Mouse (Mus musculus) hindbrain, embryonic 10.5 days (tissue): ENCODE data around the gene Pomp. TPM values are rescaled to one million over a fixed set of nuclear protein-coding genes. Genes with fewer than 3 reads are reported as not detected.
"Not testable (repeated sequence)": the region's sequence is repeated elsewhere in the genome, so short reads cannot be mapped to it uniquely, and the experiment has no call there.

Experiments
- DNase-seq: peaks from one replicate; pipeline ENCODE4 v3.0.0-alpha.2; 2017; ENCODE audit warnings: low spot score
- H3K27ac ChIP-seq: fragments of 300-500 bp; sonication (generic); 2 replicates; pipeline ENCODE4 v1.5.1; 2016; ENCODE audit warnings: mild to moderate bottlenecking, moderate library complexity
- H3K27me3 ChIP-seq: fragments of 300-500 bp; sonication (generic); 2 replicates; pipeline ENCODE4 v1.6.1; 2016; ENCODE audit warnings: mild to moderate bottlenecking; ENCODE audit not compliant: poor library complexity, insufficient read depth, severe bottlenecking
- H3K36me3 ChIP-seq: fragments of 300-500 bp; sonication (generic); 2 replicates; pipeline ENCODE4 v1.6.1; 2016; ENCODE audit warnings: mild to moderate bottlenecking, moderate library complexity
- H3K4me1 ChIP-seq: fragments of 300-500 bp; sonication (generic); replicated peaks from 2 replicates; pipeline ENCODE4 v1.6.1; 2016; ENCODE audit warnings: mild to moderate bottlenecking
- H3K4me3 ChIP-seq: fragments of 300-500 bp; sonication (generic); 2 replicates; pipeline ENCODE4 v1.5.1; 2016; ENCODE audit warnings: mild to moderate bottlenecking, moderate library complexity
- H3K9me3 ChIP-seq: fragments of 300-500 bp; sonication (generic); 2 replicates; pipeline ENCODE4 v1.6.1; 2016; ENCODE audit warnings: mild to moderate bottlenecking, moderate library complexity
- WGBS: fragments of 180-500 bp; shearing (Covaris S2); methylation state at CpG from one replicate; pipeline ENCODE4 v1.1.7; 2016; 5-methylcytosine and 5-hydroxymethylcytosine counted together
- polyA plus RNA-seq: library from polyadenylated mRNA; unstranded; fragments of >200 nt; fragmentation: Nextera tagmentation; extraction: Ambion mirVana; gene quantifications from 2 replicates; pipeline ENCODE4 v1.2.1, GENCODE M21; 2016

The Pomp gene
- polyA plus RNA-seq, 1 experiment from 2014 or later: 521 TPM

- peak; percentile 14 for DNase-seq
- Histone ChIP-seq H3K27me3 (peaks cover 33% of the 10 kb centered on the region), H3K4me3 (peak overlapping the region; percentile 68), H3K36me3 (no peaks in the 10 kb centered on the region), H3K9me3 (no peaks in the 10 kb centered on the region), H3K4me1 (peaks cover 25% of the 10 kb centered on the region), H3K27ac (no peak overlapping the region)
- WGBS: 24% methylated on average over 16 of the region's 16 CpGs
Measured at GRCm38 (mm10) chr5:147895436-147896198, 35.4 kb downstream of the Pomp start.

DNA sequence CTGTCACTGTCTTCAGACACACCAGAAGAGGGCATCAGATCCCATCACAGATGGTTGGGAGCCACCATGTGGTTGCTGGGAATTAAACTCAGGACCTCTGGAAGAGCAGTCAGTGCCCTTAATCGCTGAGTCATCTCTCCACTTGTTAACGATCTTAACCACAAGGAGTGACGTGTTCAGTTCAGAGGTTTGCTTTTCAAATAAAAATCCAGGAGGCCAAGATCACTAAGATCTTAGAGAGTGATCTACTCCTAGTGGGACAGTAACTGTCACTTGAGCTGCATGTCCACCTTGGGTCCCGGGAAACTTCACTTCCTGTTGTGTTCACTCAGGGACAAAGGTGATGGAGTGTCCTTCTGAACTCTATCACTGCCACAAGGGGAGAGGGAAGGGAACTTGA is 36.2 kb downstream of the Pomp start:
- H3K27me3 ChIP-seq: peaks cover 33% of the 10 kb centered on the region
- H3K36me3 ChIP-seq, DNase-seq, H3K27ac ChIP-seq, H3K9me3 ChIP-seq, H3K4me3 ChIP-seq: not testable (repeated sequence)
- H3K4me1 ChIP-seq: peaks cover 25% of the 10 kb centered on the region
- WGBS: 89% methylated on average over 4 of the region's 4 CpGs

DNA sequence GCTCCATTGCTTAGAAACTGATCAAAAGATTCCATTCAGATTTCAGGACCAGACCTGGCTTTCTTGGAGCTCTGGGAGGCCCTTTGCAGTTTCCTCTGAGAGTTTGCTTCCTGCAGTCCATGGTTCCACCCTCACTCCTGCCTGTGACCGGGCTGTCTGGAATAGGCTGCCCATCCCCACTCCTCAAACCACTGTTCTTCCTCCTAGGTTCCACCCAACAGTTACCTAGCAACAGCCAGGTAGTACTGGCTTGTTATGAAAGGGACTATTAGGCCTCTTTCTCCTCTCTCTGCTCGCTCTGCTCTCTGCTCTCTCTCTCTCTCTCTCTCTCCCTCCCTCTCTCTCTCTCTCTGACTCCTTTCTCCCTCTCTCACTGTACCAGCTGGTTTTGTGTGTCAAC is 38.0 kb downstream of the Pomp start:
- 67% methylated on average over 2 of the region's 2 CpGs for WGBS
- H3K27ac ChIP-seq: no peak overlapping the region

DNA sequence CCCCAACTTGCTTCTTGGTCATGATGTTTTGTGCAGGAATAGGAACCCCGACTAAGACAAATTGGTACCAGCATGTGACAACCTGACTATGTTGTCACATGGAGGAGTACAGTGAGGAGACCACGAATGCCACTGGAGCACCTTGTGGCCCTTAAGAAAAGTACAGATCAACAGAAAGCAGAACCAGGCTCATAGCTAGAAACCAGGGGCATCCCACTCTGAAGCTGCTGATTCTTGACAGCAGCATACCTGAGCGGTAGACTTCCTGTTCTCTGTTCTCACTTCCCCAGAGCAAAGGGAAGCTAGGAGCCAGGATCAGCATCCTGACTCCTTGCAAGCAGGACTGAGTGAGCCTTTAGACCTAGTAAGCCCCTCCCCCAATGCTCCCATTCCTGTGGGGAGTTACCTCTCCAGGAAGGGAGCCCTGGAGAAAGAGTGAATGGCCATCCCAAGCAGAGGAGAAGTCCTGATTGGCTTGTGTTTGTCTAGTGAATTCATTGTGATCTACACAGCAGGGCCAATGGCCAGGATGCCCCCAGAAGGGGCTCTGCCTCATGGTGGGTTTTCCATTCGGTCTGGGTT is 38.8 kb downstream of the Pomp start:
- Histone ChIP-seq H3K36me3 (no peaks in the 10 kb centered on the region), H3K4me1 (peaks cover 10% of the 10 kb centered on the region), H3K4me3 (no peak overlapping the region), H3K27ac (no peak overlapping the region), H3K27me3 (peaks cover 9% of the 10 kb centered on the region), H3K9me3 (no peaks in the 10 kb centered on the region)
- 59% methylated on average over 4 of the region's 4 CpGs for WGBS
- DNase-seq: no peak

More for the DNA sequence above, 38.0 kb downstream of the Pomp start:
- no peak overlapping the region for H3K4me3 ChIP-seq
- no peak for DNase-seq
- no peaks in the 10 kb centered on the region for H3K36me3 ChIP-seq
- peaks cover 18% of the 10 kb centered on the region for H3K4me1 ChIP-seq
- no peaks in the 10 kb centered on the region for H3K9me3 ChIP-seq
- peaks cover 15% of the 10 kb centered on the region for H3K27me3 ChIP-seq

DNA sequence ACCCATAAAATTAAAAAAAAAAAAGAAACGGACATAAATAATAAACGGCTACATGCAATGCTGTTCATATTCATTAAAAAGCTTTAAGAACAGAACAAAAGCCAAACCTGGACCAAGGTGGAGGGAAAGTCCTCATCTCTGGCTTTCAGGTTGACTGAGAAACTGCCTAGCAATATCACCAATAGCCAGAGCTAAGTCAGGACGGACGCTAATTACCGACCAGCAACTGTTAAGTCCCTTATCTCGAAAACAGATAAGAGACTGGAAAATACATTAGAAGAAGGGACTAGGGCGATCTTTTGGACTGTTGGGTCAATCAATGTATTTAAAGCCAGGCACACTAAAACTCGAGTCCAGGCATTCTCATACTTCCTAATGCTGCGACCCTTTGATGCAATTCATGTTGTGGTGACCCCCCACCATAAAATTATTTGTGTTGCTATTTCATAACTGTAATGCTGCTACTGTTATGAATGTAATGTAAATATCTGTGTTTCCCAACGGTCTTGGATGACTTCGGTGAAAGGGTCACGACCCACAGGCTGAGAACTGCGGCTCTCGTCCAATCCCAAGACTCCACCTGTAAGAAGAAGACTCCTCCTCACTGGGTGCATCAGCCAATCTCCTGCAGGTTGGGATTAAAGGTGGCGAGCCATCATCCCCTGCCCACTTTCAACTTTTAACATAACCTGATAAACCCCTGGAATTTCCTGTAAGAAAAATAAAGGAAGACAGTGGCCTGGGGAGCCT is 41.9 kb downstream of the Pomp start:
- Histone ChIP-seq H3K4me3 (no peak overlapping the region), H3K9me3 (no peaks in the 10 kb centered on the region), H3K36me3 (no peaks in the 10 kb centered on the region), H3K4me1 (no peaks in the 10 kb centered on the region), H3K27ac (no peak overlapping the region), H3K27me3 (no peaks in the 10 kb centered on the region)
- no peak for DNase-seq
- 87% methylated on average over 15 of the region's 15 CpGs for WGBS

DNA sequence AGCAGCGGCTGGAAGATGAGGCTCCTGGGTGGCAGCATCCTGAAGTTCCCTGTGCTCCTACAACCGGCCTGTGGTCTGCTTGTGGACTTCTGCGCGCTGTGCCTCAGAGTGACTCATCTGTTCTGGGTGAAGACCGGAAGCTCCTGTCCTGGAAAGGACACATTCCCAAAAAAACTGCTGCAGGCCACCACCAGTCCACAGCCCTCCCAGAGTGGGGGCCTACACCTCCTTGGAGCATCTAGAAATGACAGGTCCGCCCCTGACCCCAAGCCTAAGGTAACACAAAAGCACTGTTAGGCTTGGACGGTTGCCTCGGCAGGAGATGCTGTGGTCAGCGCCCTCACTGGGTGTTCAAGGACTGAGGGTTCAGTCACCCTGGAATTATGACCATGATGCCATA is 42.9 kb downstream of the Pomp start:
- H3K36me3 ChIP-seq: no peaks in the 10 kb centered on the region
- H3K4me3 ChIP-seq: no peak overlapping the region
- DNase-seq: no peak
- H3K9me3 ChIP-seq: no peaks in the 10 kb centered on the region
- H3K27ac ChIP-seq: no peak overlapping the region
- no peaks in the 10 kb centered on the region for H3K4me1 ChIP-seq
- WGBS: 85% methylated on average over 9 of the region's 9 CpGs
- H3K27me3 ChIP-seq: no peaks in the 10 kb centered on the region

DNA sequence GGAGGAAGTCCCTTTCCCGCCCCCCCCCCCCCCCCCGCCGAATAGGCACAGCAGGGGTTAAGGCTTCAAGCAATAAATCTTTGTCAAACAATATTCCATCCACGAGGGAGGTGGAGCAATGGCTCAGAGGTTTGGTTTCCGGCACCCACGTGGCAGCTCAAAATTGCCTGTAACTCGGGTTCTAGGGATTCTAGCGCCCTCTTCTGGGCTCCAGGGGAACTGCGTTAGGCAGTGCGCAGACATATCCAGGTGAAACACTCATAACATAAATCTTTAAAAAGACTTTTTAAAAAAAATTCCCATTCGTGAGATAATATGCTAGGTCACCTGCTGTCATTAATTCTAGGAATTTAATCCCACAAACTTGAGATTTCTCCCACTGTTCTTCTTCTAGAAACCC is 46.9 kb downstream of the Pomp start:
- no peaks in the 10 kb centered on the region for H3K36me3 ChIP-seq
- no peaks in the 10 kb centered on the region for H3K9me3 ChIP-seq
- WGBS: 66% methylated on average over 11 of the region's 11 CpGs
- no peak overlapping the region for H3K27ac ChIP-seq
- H3K4me1 ChIP-seq: no peaks in the 10 kb centered on the region
- no peak overlapping the region for H3K4me3 ChIP-seq
- H3K27me3 ChIP-seq: no peaks in the 10 kb centered on the region
- DNase-seq: no peak

DNA sequence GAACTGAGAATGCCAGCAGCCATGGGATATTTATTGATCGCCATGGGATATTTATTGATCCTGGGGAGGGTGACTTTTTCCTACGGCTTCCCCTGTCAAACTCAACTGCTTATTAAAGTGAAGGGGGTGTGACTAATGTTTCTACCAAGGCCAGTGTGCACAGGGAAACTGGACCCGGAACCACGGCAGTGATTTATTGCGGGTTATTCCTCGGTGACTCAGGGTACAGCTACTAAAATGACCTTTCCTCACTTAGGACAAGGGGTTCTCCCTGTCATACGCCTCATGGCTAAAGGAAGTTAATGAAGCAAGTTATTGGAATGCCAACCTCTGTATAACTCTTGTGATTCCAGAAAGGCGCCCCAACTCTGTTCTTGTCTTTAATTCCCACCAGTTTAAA is 47.6 kb downstream of the Pomp start:
- Histone ChIP-seq H3K27me3 (no peaks in the 10 kb centered on the region), H3K9me3 (no peaks in the 10 kb centered on the region), H3K36me3 (no peaks in the 10 kb centered on the region), H3K4me3 (no peak overlapping the region), H3K27ac (no peak overlapping the region), H3K4me1 (no peaks in the 10 kb centered on the region)
- WGBS: 91% methylated on average over 8 of the region's 8 CpGs
- no peak for DNase-seq

GRCm38 (mm10) chr5:147910807-147911509 is 50.7 kb downstream of the Pomp start:
- no peak for DNase-seq
- H3K36me3 ChIP-seq: no peaks in the 10 kb centered on the region
- WGBS: 88% methylated on average over 12 of the region's 12 CpGs
- H3K4me1 ChIP-seq: peaks cover 11% of the 10 kb centered on the region
- H3K4me3 ChIP-seq: no peak overlapping the region
- no peaks in the 10 kb centered on the region for H3K9me3 ChIP-seq
- H3K27ac ChIP-seq: no peak overlapping the region
- H3K27me3 ChIP-seq: peaks cover 3% of the 10 kb centered on the region; the same call in 1 of the 2 replicates

DNA sequence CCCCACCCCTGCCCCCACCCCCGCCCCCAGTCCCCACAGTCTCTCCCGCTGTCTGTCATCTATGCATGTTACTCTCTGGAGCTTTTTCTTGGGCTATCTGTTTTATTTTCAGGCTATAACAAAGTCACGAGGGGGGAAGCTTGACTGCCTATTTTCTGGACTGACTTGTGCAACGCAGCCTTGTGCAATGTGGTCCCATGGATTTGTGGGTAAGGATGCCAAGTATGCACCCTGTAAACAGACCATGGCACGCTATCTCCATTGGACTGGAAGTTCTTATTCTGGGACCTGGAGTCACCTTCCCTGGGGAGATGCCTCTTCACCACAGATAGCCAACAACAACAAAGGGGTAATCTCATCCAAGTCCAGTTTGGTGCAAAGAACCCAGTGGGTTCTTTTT is 51.5 kb downstream of the Pomp start:
- 90% methylated on average over 5 of the region's 5 CpGs for WGBS
- H3K4me1 ChIP-seq: peaks cover 11% of the 10 kb centered on the region

GRCm38 (mm10) chr5:147913241-147913842 is 53.1 kb downstream of the Pomp start:
- DNase-seq: no peak
- 41% methylated on average over 14 of the region's 14 CpGs for WGBS
- peaks cover 3% of the 10 kb centered on the region; the same call in 1 of the 2 replicates for H3K27me3 ChIP-seq

More for the DNA sequence above, 51.5 kb downstream of the Pomp start:
- H3K27me3 ChIP-seq: peaks cover 3% of the 10 kb centered on the region; the same call in 1 of the 2 replicates
- no peak overlapping the region for H3K4me3 ChIP-seq
- no peak overlapping the region for H3K27ac ChIP-seq
- H3K9me3 ChIP-seq: no peaks in the 10 kb centered on the region
- no peaks in the 10 kb centered on the region for H3K36me3 ChIP-seq
- no peak for DNase-seq

DNA sequence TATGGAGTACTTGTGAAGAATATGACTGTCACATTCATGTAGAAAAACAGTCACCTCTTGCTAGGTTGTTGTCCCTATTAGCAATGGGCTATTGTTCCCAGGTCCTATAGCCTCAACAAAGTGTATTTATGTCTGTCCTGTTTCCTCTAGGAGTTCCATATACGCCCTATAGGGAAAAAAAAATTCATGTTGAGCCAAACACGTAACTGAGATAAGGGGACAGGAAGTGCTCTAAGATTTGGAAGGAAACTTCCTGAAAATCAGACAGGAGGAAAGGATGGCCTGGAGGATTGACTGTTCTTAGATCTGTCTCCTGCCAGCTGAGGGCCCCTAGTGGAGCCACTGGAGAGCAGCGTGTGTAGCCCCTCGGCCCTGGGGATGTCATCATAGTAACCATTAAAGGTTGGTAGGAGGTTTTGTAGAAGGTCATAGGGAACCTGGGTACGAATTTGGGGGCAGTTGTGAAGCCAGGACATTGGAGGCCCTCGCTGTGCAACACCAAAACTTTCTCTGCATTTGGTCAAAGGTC is 54.8 kb downstream of the Pomp start:
- H3K4me1 ChIP-seq: peaks cover 11% of the 10 kb centered on the region
- H3K9me3 ChIP-seq: no peaks in the 10 kb centered on the region
- 53% methylated on average over 6 of the region's 6 CpGs for WGBS
- peaks cover 3% of the 10 kb centered on the region; the same call in 1 of the 2 replicates for H3K27me3 ChIP-seq
- H3K4me3 ChIP-seq: no peak overlapping the region
- H3K27ac ChIP-seq: no peak overlapping the region
- H3K36me3 ChIP-seq: no peaks in the 10 kb centered on the region
- no peak for DNase-seq

More at GRCm38 (mm10) chr5:147913241-147913842, 53.1 kb downstream of the Pomp start:
- Histone ChIP-seq H3K9me3 (no peaks in the 10 kb centered on the region), H3K27ac (peak overlapping the region; percentile 68), H3K4me3 (no peak overlapping the region; the same call in 1 of the 2 replicates), H3K36me3 (no peaks in the 10 kb centered on the region), H3K4me1 (peaks cover 11% of the 10 kb centered on the region)
